Mouse (Mus musculus) common myeloid progenitor, adult 5-6 weeks (primary cell): ENCODE data around the gene Plp1. TPM values are rescaled to one million over a fixed set of nuclear protein-coding genes. Genes with fewer than 3 reads are reported as not detected.

ENCODE experiments used
- ATAC-seq: replicated peaks from 2 replicates; pipeline ENCODE4 v1.8.0; 2016; ENCODE audit warnings: low read depth, mild to moderate bottlenecking, moderate TSS enrichment, inconsistent platforms; ENCODE audit not compliant: poor library complexity, severe bottlenecking
- total RNA-seq: library from RNA; stranded (forward); fragments of 200-1000, 187-1606 nt; gene quantifications from 2 replicates; pipeline ENCODE4 v1.2.3, GENCODE M21; 2017

Plp1 gene
- 0.53 and 0.69 TPM in 2 replicates for total RNA-seq

DNA sequence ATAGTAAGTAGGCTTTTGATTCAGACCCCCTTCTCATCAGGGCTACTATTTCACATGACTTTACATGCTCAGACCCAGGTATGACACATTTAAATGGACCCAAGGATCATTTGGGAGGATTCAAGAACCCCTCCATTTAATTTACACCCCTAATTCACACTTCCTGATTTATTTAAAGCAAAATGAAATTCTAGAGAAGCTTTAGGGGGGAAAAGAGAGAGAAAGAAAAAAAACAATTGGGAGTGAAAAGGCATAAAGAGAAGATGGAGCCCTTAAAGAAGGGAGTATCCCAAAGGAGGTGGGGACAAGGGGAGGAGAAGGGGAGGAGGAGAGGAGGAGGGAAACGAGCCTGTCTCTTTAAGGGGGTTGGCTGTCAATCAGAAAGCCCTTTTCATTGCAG is at the start of gene Plp1:
Gene Plp1 (plus strand): TSS at position 301 of the 400 bp plus-strand sequence.
- ATAC-seq, result no peak

DNA sequence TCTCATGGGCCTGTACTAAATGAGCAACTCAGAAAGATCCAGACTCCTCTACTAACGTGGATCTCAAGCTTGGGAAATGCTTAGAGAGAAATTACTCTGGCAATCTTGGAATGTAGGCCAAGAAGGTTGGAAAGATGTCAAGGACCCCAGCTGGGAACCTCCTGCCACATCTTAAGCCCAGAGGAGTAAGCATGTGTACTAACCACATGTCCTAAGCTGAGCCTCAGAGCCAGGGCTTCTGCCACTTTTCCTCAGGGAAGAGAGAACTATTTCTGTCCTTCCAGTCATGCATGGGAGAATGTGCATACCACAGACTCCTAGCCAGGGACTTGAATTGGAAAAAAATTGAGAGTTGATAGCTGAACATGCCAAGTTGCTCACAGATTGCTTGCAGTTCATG is 49.4 kb upstream of the Plp1 start:
- ATAC-seq, result no peak

DNA sequence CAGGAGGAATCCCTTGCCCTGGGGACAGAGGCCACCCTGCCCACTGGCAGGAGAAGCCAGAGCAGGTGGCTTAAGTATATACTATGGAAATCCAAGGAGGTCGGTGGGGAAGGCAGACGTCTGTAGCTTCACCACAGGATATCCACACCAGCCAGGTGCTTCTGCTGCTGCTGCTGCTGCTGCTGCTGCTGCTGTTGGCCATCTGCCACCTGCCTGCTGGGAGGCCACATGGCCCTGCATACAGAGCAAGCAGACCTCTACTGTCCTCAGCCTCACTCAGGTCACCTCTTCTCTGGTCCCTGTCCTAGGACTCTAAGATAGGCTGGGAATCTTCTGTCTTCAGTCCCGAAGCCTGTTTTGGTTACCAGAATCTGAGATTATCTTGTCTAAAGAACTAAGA is 44.4 kb upstream of the Plp1 start:
- ATAC-seq, result no peak

GRCm38 (mm10) chrX:136779262-136779661 is 43.2 kb upstream of the Plp1 start:
- ATAC-seq, result no peak

GRCm38 (mm10) chrX:136780041-136780440 is 42.4 kb upstream of the Plp1 start, which contains the start of gene Glra4:
Gene Glra4, minus strand, starts transcription at chrX:136780141.
- no peak for ATAC-seq

- no peak for ATAC-seq
These were observed 33.0 kb upstream of the Plp1 start for GRCm38 (mm10) chrX:136789446-136789845.

- ATAC-seq, result no peak
These were observed 25.2 kb upstream of the Plp1 start for GRCm38 (mm10) chrX:136797223-136797622.

GRCm38 (mm10) chrX:136819752-136820151 is 2.7 kb upstream of the Plp1 start:
- ATAC-seq, result no peak

- ATAC-seq, result peak; percentile 98
These were observed 2.2 kb upstream of the Plp1 start for GRCm38 (mm10) chrX:136820250-136820649.

DNA sequence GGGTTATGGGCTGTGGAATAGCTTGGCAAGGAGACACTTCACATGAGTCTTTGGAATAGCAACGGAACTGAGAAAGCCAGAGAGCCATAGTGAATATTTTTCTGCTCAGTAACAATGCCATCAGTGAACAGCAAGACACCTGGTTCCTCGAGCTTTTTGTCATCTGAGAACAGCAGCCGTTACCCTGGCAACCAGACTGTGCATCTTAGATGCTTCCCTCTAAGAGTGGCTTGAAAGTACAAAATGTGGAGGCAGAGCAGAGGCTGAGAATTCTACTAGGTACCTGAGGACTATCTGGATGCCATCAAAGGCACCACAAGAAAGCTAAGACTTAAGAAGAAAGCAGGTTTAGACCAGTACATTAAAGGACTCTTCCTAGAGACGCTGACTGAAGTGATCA is 2.5 kb downstream of the Plp1 start:
- no peak for ATAC-seq

DNA sequence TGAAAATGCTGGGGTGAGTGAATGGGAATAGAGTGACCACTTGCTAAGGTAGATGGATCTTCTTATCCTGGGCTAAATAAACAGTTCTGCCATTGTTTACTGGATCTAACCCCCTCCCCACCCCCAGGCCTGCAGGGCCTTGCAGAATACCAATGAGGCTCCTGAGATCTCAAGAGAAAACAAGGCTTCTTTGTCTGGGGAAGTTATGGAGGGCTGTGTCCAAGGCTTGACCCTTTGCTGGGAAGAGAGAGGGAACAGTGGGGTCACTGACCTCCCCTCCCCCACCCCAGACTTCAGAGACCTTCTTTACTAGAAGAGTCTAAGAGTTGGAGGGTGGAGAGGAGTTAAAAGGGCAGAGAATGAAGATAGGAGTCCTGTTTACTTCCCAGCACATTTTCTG is 6.1 kb downstream of the Plp1 start:
- ATAC-seq, result no peak

GRCm38 (mm10) chrX:136850300-136850699 is 27.8 kb downstream of the Plp1 start:
- peak; percentile 58; the same call in 1 of the 2 replicates for ATAC-seq

- peak; percentile 73 for ATAC-seq
These were observed 45.9 kb downstream of the Plp1 start, which contains the start of gene Rab9b for GRCm38 (mm10) chrX:136868061-136869040. Gene Rab9b, minus strand, starts transcription at chrX:136868755.

Other genes starting within 250 kb of the Plp1 start
- 5.0 and 8.1 TPM in 2 replicates for gene Tceal3, start 231.8 kb upstream of the Plp1 start, total RNA-seq
- 2.5 and 5.3 TPM in 2 replicates for gene Tceal1, start 114.7 kb upstream of the Plp1 start, total RNA-seq
- 569 and 640 TPM in 2 replicates for gene Morf4l2, start 79.0 kb upstream of the Plp1 start, total RNA-seq
- 0.09 TPM in 1 of 2 replicates, not detected in the other for gene Glra4, start 42.5 kb upstream of the Plp1 start, total RNA-seq
- not detected in 2 replicates for gene Rab9b, start 46.1 kb downstream of the Plp1 start, total RNA-seq
- gene H2bfm, start 104.7 kb downstream of the Plp1 start, total RNA-seq, result not detected in 2 replicates
- gene Tmsb15b2, start 152.8 kb downstream of the Plp1 start, total RNA-seq, result not detected in 2 replicates
- gene Tmsb15l, start 154.2 kb downstream of the Plp1 start, total RNA-seq, result 14.8 and 35.9 TPM in 2 replicates
- gene Tmsb15b1, start 154.2 kb downstream of the Plp1 start, total RNA-seq, result 5.6 and 12.8 TPM in 2 replicates
- 1.1 TPM in 1 of 2 replicates, not detected in the other for gene Zcchc18, start 170.5 kb downstream of the Plp1 start, total RNA-seq
- 6.3 and 10.5 TPM in 2 replicates for gene Slc25a53, start 215.6 kb downstream of the Plp1 start, total RNA-seq
- gene Fam199x, start 226.9 kb downstream of the Plp1 start, total RNA-seq, result 14.7 and 17.2 TPM in 2 replicates